Mouse (Mus musculus) frontal cortex, postnatal 25 days (tissue): ENCODE data around the gene Cse1l.
A peak's percentile ranks its signal among the peaks of the same experiment; 100 is the strongest.

Experiments
- DNase-seq, 2 experiments: peaks; one replicate each; pipeline ENCODE4 v3.0.0; 2022; ENCODE audit warnings: low spot score in 2 of 2

Gene Cse1l

DNA sequence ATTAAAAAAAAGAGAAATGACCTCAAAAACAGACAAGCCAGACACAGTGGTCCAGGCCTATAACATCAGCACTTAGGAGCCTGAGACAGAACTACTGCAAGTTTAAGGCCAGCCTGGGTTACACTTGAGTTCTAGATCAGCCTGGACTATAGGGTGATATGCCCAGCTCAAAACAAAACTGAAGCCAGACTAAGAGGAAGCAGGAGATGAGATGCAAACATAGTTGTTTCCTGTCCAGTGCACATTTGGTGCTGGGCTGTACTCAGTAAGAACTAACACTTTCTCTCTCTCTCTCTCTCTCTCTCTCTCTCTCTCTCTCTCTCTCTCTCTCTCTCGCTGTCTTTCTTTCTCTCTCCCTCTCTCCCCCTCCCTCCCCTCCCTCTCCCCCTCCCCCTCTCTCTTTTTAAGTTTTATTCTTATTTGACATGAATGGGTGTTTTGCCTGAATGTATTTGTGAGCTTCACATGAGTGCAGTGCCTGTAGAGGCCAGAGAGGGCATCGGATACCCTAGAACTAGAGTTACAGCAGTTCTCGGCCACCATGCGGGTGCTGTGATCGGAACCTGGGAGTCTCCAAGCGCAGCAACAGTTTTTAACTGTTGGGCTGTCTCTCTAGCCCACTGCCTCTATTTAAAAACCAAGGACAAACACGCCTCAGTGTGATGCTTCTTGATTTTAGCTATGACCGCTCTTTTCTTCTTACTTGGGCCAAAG, 4.9 kb upstream of the Cse1l start:
- DNase-seq: no peak

- DNase-seq: no peak
Observed at GRCm38 (mm10) chr2:166903719-166904282, 2.0 kb upstream of the Cse1l start.

- DNase-seq: no peak
Observed at GRCm38 (mm10) chr2:166906523-166907182, 813 bp downstream of the Cse1l start.

- no peak for DNase-seq
Observed at GRCm38 (mm10) chr2:166909729-166910128, 3.9 kb downstream of the Cse1l start.

DNA sequence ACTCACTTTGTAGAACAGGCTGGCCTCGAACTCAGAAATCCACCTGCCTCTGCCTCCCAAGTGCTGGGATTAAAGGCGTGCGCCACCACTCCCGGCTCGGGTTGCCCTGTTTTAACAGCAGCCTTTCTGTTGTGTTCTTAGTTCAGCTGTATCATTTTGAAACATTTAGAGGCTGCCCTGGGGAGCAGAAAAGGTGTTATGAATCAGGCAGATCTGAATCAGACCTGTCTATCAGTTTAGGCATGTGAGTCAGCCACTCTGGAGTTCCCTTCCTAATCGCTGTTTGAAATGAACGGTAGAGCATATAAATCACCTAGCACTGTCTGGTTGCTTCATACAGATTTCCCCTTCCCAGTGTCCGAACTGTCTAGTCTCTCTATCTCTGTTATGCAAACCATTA, 4.7 kb downstream of the Cse1l start:
- no peak for DNase-seq

- DNase-seq: no peak
Observed at GRCm38 (mm10) chr2:166923971-166924370, 18.1 kb downstream of the Cse1l start.

GRCm38 (mm10) chr2:166933943-166934342, 28.1 kb downstream of the Cse1l start:
- DNase-seq: no peak

GRCm38 (mm10) chr2:166934416-166934815, 28.6 kb downstream of the Cse1l start:
- no peak for DNase-seq

- DNase-seq: no peak
Observed at GRCm38 (mm10) chr2:166935582-166935981, 29.7 kb downstream of the Cse1l start.

DNA sequence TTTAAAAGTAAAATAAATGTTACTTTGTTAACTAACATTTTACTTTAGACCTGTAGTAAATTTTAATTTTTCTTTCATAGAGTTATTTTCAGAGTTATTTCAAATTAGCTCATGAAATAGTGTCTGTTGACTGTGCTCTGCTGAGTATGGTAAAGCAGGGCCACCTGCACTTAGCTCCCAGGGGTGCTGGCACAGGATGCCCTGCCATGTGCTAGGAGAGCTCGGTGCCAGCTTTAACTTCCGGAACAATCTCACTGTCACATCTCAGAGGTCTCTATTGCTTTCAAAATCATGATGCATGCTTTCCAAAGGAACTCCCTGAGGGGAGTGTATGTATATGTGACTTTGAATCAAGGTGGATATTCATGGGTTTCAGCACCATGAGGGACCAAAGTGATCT, 30.3 kb downstream of the Cse1l start:
- no peak for DNase-seq

DNA sequence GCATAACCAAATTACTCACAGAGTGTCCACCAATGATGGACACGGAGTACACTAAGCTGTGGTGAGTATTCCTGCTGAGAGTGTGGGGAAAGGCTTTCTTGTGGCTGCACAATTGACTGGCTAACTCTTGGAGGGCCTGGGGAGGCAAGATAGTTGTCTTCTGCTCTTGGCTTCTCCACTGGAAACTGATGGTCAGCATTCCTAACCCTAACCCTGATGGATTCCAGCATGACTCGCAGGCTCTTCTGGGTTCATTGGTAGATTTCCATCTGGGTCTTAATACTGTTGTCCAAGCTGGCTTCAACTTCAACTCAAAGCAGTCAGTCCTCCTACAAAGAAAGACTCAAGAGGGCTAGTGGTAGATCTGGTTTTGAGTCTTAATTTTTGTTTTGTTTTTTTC, 37.3 kb downstream of the Cse1l start:
- no peak for DNase-seq

GRCm38 (mm10) chr2:166944346-166944745, 38.5 kb downstream of the Cse1l start:
- no peak for DNase-seq

GRCm38 (mm10) chr2:166945456-166945855, 39.6 kb downstream of the Cse1l start:
- DNase-seq: no peak

DNA sequence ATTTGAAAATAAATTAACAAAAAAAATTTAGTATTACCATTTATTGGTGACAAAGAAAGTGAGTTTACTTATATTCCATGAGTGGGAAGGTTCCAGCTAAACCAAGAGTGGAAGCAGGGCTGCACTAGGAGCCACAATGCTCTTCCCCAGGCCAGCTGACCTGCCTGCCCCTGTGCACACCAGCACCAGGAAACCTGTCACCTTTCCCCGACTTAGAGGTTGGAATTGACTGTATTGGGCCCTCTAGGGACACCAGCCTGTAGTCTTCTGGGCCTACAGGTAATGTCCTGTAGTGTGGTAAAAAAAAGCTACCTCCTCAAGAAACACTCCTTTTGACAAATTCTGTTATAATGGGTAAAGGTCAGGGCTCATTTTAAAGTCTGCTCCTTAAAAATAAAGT, 42.4 kb downstream of the Cse1l start:
- DNase-seq: no peak

DNA sequence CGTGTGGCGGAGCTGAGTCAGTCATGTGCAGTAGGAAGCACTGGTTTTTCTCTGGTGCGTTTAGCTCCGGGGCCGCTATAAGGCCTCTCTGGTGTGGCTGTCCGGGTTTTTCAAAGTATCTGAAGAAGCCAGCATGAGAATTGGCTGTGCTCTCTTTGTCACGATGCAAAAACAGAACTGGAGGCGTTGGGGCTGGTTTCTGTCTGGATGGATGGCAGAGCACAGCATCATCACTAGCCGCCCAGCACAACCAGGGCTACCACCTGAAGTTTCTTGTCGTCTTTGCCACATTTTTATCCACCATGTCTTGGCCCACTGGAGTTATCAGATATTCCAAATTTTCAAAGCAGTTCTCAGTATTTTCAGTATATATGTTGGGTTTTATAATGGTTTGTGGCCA, 43.1 kb downstream of the Cse1l start:
- DNase-seq: no peak

- peak in 1 of 2 experiments; percentile 39 for DNase-seq
Observed at GRCm38 (mm10) chr2:166950853-166951648, 45.2 kb downstream of the Cse1l start.

- DNase-seq: no peak
Observed at GRCm38 (mm10) chr2:166952151-166952550, 46.3 kb downstream of the Cse1l start.

DNA sequence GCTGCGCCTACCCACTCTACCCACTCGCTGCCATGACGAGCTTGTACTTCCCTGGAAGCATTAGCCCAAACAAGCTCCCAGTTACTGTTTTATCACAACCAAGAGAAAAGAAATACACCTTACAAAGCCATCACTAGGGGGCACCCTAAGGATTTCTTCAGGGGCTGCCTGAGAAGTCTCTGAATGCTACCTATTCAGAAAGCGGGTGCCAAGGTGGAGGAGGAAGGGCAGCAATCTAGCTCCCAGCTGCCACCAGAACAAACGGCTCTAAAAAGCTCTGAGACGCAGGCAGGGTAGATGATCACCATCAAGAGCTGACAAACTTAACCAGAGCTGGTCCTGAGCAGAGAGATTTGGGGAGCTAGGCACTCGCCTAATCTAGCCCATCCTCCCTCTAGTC, 51.0 kb downstream of the Cse1l start:
- peak in 1 of 2 experiments; percentile 54 for DNase-seq

GRCm38 (mm10) chr2:166960648-166961330, 54.9 kb downstream of the Cse1l start:
- no peak for DNase-seq

DNA sequence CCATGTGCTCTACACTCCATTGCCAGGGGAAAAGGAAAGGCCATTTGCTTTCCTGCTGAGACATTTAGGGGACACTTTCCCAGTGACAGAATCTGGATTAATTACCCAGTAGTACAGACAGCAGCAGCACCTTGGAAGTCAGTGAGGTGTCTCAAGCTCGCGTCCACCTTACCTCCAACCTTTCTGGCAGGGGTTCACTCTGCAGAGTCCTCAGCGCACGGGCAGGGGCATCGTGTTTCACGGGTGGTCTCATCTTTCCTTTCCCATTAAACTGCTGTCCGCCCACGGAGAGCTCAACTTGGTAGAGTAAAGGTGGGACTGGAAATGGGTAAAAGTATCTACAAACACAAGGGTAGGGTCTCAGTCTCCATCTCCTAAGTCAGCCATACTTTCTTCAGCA, 57.4 kb downstream of the Cse1l start:
- no peak for DNase-seq

DNA sequence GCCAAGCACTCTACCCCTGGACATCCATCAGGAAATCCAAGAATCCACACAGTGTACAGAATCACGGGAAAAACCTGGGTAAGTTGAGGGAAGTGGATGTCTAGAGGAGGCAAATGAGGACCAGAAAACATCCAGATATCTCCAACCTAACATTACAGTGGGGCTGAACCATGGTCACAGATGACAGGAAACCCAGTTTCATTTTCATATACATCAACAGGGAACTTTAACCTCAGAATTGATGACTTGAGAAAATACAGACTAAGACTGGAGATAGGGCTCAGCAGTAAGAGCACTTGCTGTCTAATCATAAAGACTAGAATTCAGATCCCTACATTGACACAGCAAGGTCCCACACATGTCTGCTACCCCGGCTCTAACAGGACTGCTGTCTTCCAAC, 58.9 kb downstream of the Cse1l start:
- no peak for DNase-seq

DNA sequence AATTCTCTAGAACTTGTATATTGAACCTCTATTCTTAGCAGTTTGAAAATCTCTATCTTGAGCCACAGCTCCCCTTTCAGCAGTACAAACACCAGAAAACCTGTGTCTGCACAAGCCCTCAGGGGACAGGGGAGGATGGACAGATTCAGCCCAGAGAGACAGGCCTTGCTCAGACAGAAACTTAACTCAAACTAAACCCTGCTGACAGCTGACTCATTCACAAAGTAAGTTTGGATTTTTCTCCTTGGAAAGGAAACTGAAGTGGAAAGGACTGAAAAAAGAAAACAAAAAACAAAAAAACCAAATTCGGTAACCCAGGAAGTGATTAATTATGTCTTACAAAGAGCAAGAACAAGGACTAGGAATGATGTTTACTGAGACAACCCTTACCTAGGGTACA, 67.3 kb downstream of the Cse1l start:
- DNase-seq: no peak
